Mouse (Mus musculus): ENCODE measurements at regions not wholly inside any gene's neighbourhood (a gene's known extent, or its start where the extent isn't known, plus 50 kb on each side); places are given as distances from the start of the nearest gene placed in this dataset.
A peak's percentile ranks its signal among the peaks of the same experiment; 100 is the strongest.
"Not testable (repeated sequence)": the region's sequence is repeated elsewhere in the genome, so short reads cannot be mapped to it uniquely, and the experiment has no call there.

- ATAC-seq (ENCODE audit: insufficient read depth, low FRiP score, low TSS enrichment); H3K27ac ChIP-seq (ENCODE audit: low read depth, low read length); H3K9me3 ChIP-seq (ENCODE audit: control insufficient read depth, low read length); H3K4me2 ChIP-seq (ENCODE audit: low read depth); H3K4me1 ChIP-seq (ENCODE audit: control insufficient read depth, insufficient read depth, low read length); DNase-seq (ENCODE audit: low spot score); H3K9ac ChIP-seq (ENCODE audit: low read length); H3K4me3 ChIP-seq (ENCODE audit: low read depth, low read length); H3K36me3 ChIP-seq (ENCODE audit: control insufficient read depth, insufficient read depth, low read length); H3K27me3 ChIP-seq (ENCODE audit: control insufficient read depth, insufficient read depth, low read length): not testable (repeated sequence)
These were observed 73.3 kb downstream of the Gm31371 start for GRCm38 (mm10) chr8:19976461-19976860.

- Histone ChIP-seq H3K9me3 (ENCODE audit: control insufficient read depth, low read length) (no peaks in the 10 kb centered on the region; the same call in 1 of the 2 replicates), H3K4me3 (ENCODE audit: low read depth, low read length) (peak overlapping the region; percentile 39), H3K27me3 (ENCODE audit: control insufficient read depth, insufficient read depth, low read length) (no peaks in the 10 kb centered on the region), H3K4me2 (ENCODE audit: low read depth) (peak overlapping the region; percentile 49), H3K9ac (ENCODE audit: low read length) (peak overlapping the region; percentile 50), H3K27ac (ENCODE audit: low read depth, low read length) (no peak overlapping the region), H3K4me1 (ENCODE audit: control insufficient read depth, insufficient read depth, low read length) (no peaks in the 10 kb centered on the region), H3K36me3 (ENCODE audit: control insufficient read depth, insufficient read depth, low read length) (no peaks in the 10 kb centered on the region)
- ATAC-seq (ENCODE audit: insufficient read depth, low FRiP score, low TSS enrichment): peak; percentile 93
- WGBS: 8% methylated on average over 41 of the region's 42 CpGs
- DNase-seq (ENCODE audit: low spot score): peak; percentile 82
These were observed 76.5 kb downstream of the Gm31371 start for GRCm38 (mm10) chr8:19979536-19980345.

- not testable (repeated sequence) for H3K27me3 ChIP-seq (ENCODE audit: control insufficient read depth, insufficient read depth, low read length); H3K27ac ChIP-seq (ENCODE audit: low read depth, low read length); H3K36me3 ChIP-seq (ENCODE audit: control insufficient read depth, insufficient read depth, low read length); H3K4me1 ChIP-seq (ENCODE audit: control insufficient read depth, insufficient read depth, low read length); H3K9me3 ChIP-seq (ENCODE audit: control insufficient read depth, low read length)
- peak; percentile 27; the same call in 1 of the 2 replicates for ATAC-seq (ENCODE audit: insufficient read depth, low FRiP score, low TSS enrichment)
- peak overlapping the region; percentile 49 for H3K4me2 ChIP-seq (ENCODE audit: low read depth)
- 23% methylated on average over 26 of the region's 26 CpGs for WGBS
- DNase-seq (ENCODE audit: low spot score): peak; percentile 30
- H3K9ac ChIP-seq (ENCODE audit: low read length): peak overlapping the region; percentile 50
- H3K4me3 ChIP-seq (ENCODE audit: low read depth, low read length): peak overlapping the region; percentile 39
These were observed 77.1 kb downstream of the Gm31371 start for GRCm38 (mm10) chr8:19980346-19980726.

- WGBS: 87% methylated on average over 3 of the region's 3 CpGs
- DNase-seq (ENCODE audit: low spot score); H3K9ac ChIP-seq (ENCODE audit: low read length); H3K4me1 ChIP-seq (ENCODE audit: control insufficient read depth, insufficient read depth, low read length); H3K9me3 ChIP-seq (ENCODE audit: control insufficient read depth, low read length); ATAC-seq (ENCODE audit: insufficient read depth, low FRiP score, low TSS enrichment); H3K27me3 ChIP-seq (ENCODE audit: control insufficient read depth, insufficient read depth, low read length); H3K4me2 ChIP-seq (ENCODE audit: low read depth); H3K27ac ChIP-seq (ENCODE audit: low read depth, low read length); H3K4me3 ChIP-seq (ENCODE audit: low read depth, low read length); H3K36me3 ChIP-seq (ENCODE audit: control insufficient read depth, insufficient read depth, low read length): not testable (repeated sequence)
These were observed 104.9 kb downstream of the Gm31371 start for GRCm38 (mm10) chr8:20008106-20008505.

- H3K9me3 ChIP-seq (ENCODE audit: control insufficient read depth, low read length); DNase-seq (ENCODE audit: low spot score); H3K4me1 ChIP-seq (ENCODE audit: control insufficient read depth, insufficient read depth, low read length); H3K27ac ChIP-seq (ENCODE audit: low read depth, low read length); H3K9ac ChIP-seq (ENCODE audit: low read length); ATAC-seq (ENCODE audit: insufficient read depth, low FRiP score, low TSS enrichment); H3K27me3 ChIP-seq (ENCODE audit: control insufficient read depth, insufficient read depth, low read length); H3K36me3 ChIP-seq (ENCODE audit: control insufficient read depth, insufficient read depth, low read length); H3K4me3 ChIP-seq (ENCODE audit: low read depth, low read length); H3K4me2 ChIP-seq (ENCODE audit: low read depth): not testable (repeated sequence)
- 71% methylated on average over 8 of the region's 8 CpGs for WGBS
These were observed 107.8 kb downstream of the Gm31371 start for GRCm38 (mm10) chr8:20010947-20011346.

- WGBS: 74% methylated on average over 7 of the region's 7 CpGs
- H3K4me3 ChIP-seq (ENCODE audit: low read depth, low read length); H3K4me2 ChIP-seq (ENCODE audit: low read depth); H3K9ac ChIP-seq (ENCODE audit: low read length); H3K9me3 ChIP-seq (ENCODE audit: control insufficient read depth, low read length); H3K27ac ChIP-seq (ENCODE audit: low read depth, low read length); H3K27me3 ChIP-seq (ENCODE audit: control insufficient read depth, insufficient read depth, low read length); DNase-seq (ENCODE audit: low spot score); H3K4me1 ChIP-seq (ENCODE audit: control insufficient read depth, insufficient read depth, low read length); ATAC-seq (ENCODE audit: insufficient read depth, low FRiP score, low TSS enrichment); H3K36me3 ChIP-seq (ENCODE audit: control insufficient read depth, insufficient read depth, low read length): not testable (repeated sequence)
These were observed 110.1 kb downstream of the Gm31371 start for GRCm38 (mm10) chr8:20013278-20013677.

GRCm38 (mm10) chr8:20014451-20015130 is 111.4 kb downstream of the Gm31371 start:
- H3K4me1 ChIP-seq (ENCODE audit: control insufficient read depth, insufficient read depth, low read length); H3K4me3 ChIP-seq (ENCODE audit: low read depth, low read length); H3K9ac ChIP-seq (ENCODE audit: low read length); DNase-seq (ENCODE audit: low spot score); ATAC-seq (ENCODE audit: insufficient read depth, low FRiP score, low TSS enrichment); H3K27ac ChIP-seq (ENCODE audit: low read depth, low read length); H3K4me2 ChIP-seq (ENCODE audit: low read depth); H3K9me3 ChIP-seq (ENCODE audit: control insufficient read depth, low read length); H3K27me3 ChIP-seq (ENCODE audit: control insufficient read depth, insufficient read depth, low read length); H3K36me3 ChIP-seq (ENCODE audit: control insufficient read depth, insufficient read depth, low read length): not testable (repeated sequence)
- 88% methylated on average over 5 of the region's 5 CpGs for WGBS

- H3K9me3 ChIP-seq (ENCODE audit: control insufficient read depth, low read length); H3K4me2 ChIP-seq (ENCODE audit: low read depth); DNase-seq (ENCODE audit: low spot score); H3K27me3 ChIP-seq (ENCODE audit: control insufficient read depth, insufficient read depth, low read length); ATAC-seq (ENCODE audit: insufficient read depth, low FRiP score, low TSS enrichment); H3K36me3 ChIP-seq (ENCODE audit: control insufficient read depth, insufficient read depth, low read length); H3K27ac ChIP-seq (ENCODE audit: low read depth, low read length); H3K9ac ChIP-seq (ENCODE audit: low read length); H3K4me3 ChIP-seq (ENCODE audit: low read depth, low read length); H3K4me1 ChIP-seq (ENCODE audit: control insufficient read depth, insufficient read depth, low read length): not testable (repeated sequence)
- 94% methylated on average over 6 of the region's 6 CpGs for WGBS
These were observed 112.4 kb downstream of the Gm31371 start for GRCm38 (mm10) chr8:20015411-20016081.

Data from neural tube, embryonic 11.5 days (tissue).